ENCODE assay signal across 11 mouse cellular contexts in the genomic region with DNA sequence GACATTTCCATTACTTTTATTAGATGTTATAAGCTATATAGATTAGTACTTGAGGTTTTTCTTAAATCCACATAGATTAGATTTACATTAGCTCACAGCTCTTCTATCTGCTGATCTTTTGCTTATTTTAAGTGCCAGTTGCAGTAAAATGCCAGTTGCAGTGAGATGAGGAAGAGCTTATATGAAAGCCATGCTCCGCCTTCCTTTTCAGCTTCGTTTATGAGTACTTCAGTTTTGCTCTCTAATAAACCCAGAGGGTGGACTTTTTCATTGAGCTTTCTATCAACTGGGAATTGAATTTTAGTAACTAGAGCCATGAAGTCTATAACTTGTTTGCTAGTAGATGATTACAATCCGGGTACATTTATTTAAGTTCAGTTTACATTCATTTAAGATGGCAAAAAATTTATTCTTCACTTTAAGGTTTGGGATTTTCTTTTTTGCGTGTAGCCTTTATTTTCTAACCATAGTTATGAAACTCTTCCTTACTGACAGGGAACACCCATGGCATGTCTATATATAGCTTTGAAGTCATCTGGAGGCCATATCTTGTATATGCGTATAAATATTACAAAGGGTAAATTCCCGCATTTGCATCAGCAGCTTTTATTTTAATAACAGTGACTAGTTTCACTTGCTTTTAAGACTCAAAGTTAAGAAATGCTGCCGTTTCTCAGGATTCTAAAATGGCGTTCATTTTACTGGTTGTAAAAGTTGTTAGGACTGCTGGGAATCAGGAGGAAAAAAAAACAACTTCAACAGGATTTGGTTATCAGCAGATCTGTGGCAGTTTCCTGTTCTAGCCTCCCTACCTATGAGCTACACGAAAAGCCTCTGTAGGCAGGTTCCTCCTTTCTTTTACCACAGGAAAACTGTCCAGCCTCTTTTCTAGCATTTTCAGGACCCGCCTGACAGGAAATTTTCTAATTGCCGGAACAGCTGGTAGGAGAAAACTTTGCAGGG.
DNase-seq lines count a peak whose midpoint lies in the region; ATAC-seq and TF ChIP-seq lines count a peak whose summit lies in the region.
"Had no signal": no experiment of that assay in that cellular context is flagged by ENCODE, and none has a peak within 500 bp of the region (broad histone marks: within the 10 kb centered on the region; RNA-seq: fewer than 3 reads in every experiment).

No protein-coding gene starts in this region.

- no peak for TF ChIP-seq CTCF in liver, embryonic 14.5 days (IDR thresholded peaks at IDR 0.05; ENCODE audit: low read depth)

- no peaks in the 10 kb centered on the region for H3K9me3 ChIP-seq in heart, embryonic 14.5 days (ENCODE audit: control insufficient read depth, low read length)
- H3K9me3 ChIP-seq in liver, embryonic 14.5 days (ENCODE audit: control insufficient read depth, low read length) = no peaks in the 10 kb centered on the region
- H3K9me3 ChIP-seq: forebrain, embryonic 15.5 days; midbrain, embryonic 12.5 days had no signal

- no peaks in the 10 kb centered on the region for H3K36me3 ChIP-seq in heart, embryonic 14.5 days (ENCODE audit: control insufficient read depth, insufficient read depth, low read length)
- H3K36me3 ChIP-seq in liver, embryonic 14.5 days (replicated peaks; ENCODE audit: control insufficient read depth, insufficient read depth, low read depth) = no peaks in the 10 kb centered on the region
- H3K36me3 ChIP-seq: forebrain, embryonic 15.5 days; midbrain, embryonic 12.5 days had no signal

- no peaks in the 10 kb centered on the region for H3K27me3 ChIP-seq in heart, embryonic 14.5 days (ENCODE audit: control insufficient read depth, insufficient read depth, low read length)
- no peaks in the 10 kb centered on the region for H3K27me3 ChIP-seq in liver, embryonic 14.5 days (ENCODE audit: control insufficient read depth, insufficient read depth, low read length)
- H3K27me3 ChIP-seq: forebrain, embryonic 15.5 days; midbrain, embryonic 12.5 days had no signal

- H3K27ac ChIP-seq in heart, embryonic 14.5 days (replicated peaks in 1 of 2; ENCODE audit: control insufficient read depth in 1 of 2, insufficient read depth in 1 of 2, low read depth in 2 of 2, low read length in 2 of 2) = peak overlapping the region in 1 of 2 experiments; percentile 41; a peak in 2 of 4 replicates
- no peak overlapping the region for H3K27ac ChIP-seq in liver, embryonic 14.5 days
- H3K27ac ChIP-seq: forebrain, embryonic 15.5 days; midbrain, embryonic 12.5 days had no signal

- no peak for TF ChIP-seq EP300 in liver, embryonic 14.5 days (IDR thresholded peaks at IDR 0.05; ENCODE audit: low read depth)

- 60% methylated on average over 11 of the region's 11 CpGs for WGBS in heart, embryonic 14.5 days
- WGBS in liver, embryonic 14.5 days (ENCODE audit: insufficient replicate concordance) = 26% methylated on average over 11 of the region's 11 CpGs

- no peak for ATAC-seq in heart, embryonic 14.5 days (ENCODE audit: insufficient number of reproducible peaks, insufficient read depth, low FRiP score, low read depth)
- ATAC-seq in liver, embryonic 14.5 days (ENCODE audit: insufficient read depth) = no peak
- ATAC-seq: forebrain, embryonic 15.5 days had no signal

- H3K4me3 ChIP-seq in heart, embryonic 14.5 days (ENCODE audit: control insufficient read depth in 1 of 2, insufficient read depth in 1 of 2, low read depth in 1 of 2, low read length in 2 of 2) = no peak overlapping the region
- H3K4me3 ChIP-seq in liver, embryonic 14.5 days (ENCODE audit: insufficient read depth in 1 of 2, low read depth in 2 of 2, low read length in 2 of 2) = peak overlapping the region in 1 of 2 experiments; percentile 14; a peak in 2 of 4 replicates
- H3K4me3 ChIP-seq: forebrain, embryonic 15.5 days; midbrain, embryonic 12.5 days had no signal

- H3K4me1 ChIP-seq in heart, embryonic 14.5 days (ENCODE audit: control insufficient read depth in 2 of 2, insufficient read depth in 2 of 2, low read length in 2 of 2) = no peaks in the 10 kb centered on the region
- no peaks in the 10 kb centered on the region for H3K4me1 ChIP-seq in liver, embryonic 14.5 days (replicated peaks; ENCODE audit: control insufficient read depth in 2 of 2, insufficient read depth in 2 of 2, low read length in 1 of 2)
- H3K4me1 ChIP-seq: forebrain, embryonic 15.5 days; midbrain, embryonic 12.5 days had no signal

- H3K9ac ChIP-seq in heart, embryonic 14.5 days (ENCODE audit: low read length) = no peak overlapping the region
- no peak overlapping the region for H3K9ac ChIP-seq in liver, embryonic 14.5 days (replicated peaks)
- H3K9ac ChIP-seq: forebrain, embryonic 15.5 days; midbrain, embryonic 12.5 days had no signal

- H3K4me2 ChIP-seq in heart, embryonic 14.5 days (ENCODE audit: low read length) = peak overlapping the region; percentile 34
- peak overlapping the region; percentile 44 for H3K4me2 ChIP-seq in liver, embryonic 14.5 days (ENCODE audit: low read depth)
- H3K4me2 ChIP-seq: forebrain, embryonic 15.5 days; midbrain, embryonic 12.5 days had no signal

- peak; percentile 1 for DNase-seq in embryo, embryonic 11 days
- no peak for DNase-seq in embryo, embryonic 9.5 days (ENCODE audit: extremely low spot score)
- peak; percentile 6 to 10 for DNase-seq in B cell, adult 2 months
- DNase-seq in liver, embryonic 14.5 days (ENCODE audit: low read depth in 3 of 3, low spot score in 3 of 3) = no peak
- no peak for DNase-seq in urinary bladder, postnatal 25 days (ENCODE audit: low spot score)
- DNase-seq in frontal cortex, adult 2 months (ENCODE audit: extremely low spot score in 1 of 2, low spot score in 1 of 2) = no peak
- no peak for DNase-seq in urinary bladder, postnatal 10 days (ENCODE audit: low spot score)
- DNase-seq: cerebellum, adult 9-10 months had no signal

Comparison
In these comparisons a context has a peak if more than half of its experiments do, and no peak if none do; other contexts are left out.
1. DNase-seq: peak in embryo, embryonic 11 days (single experiment) and B cell, adult 2 months (2 of 2); none in embryo, embryonic 9.5 days (single experiment), liver, embryonic 14.5 days (0 of 3), urinary bladder, postnatal 25 days (single experiment), frontal cortex, adult 2 months (0 of 2) and urinary bladder, postnatal 10 days (single experiment).